Mouse (Mus musculus): Measurements from ENCODE around the gene Gm20388. TPM values are rescaled to one million over a fixed set of nuclear protein-coding genes. Genes with fewer than 3 reads are reported as not detected.

Gene Gm20388
- polyA plus RNA-seq, 1 experiment, result 49.7 TPM

- 32% methylated on average over 6 of the region's 6 CpGs for WGBS
- H3K27me3 ChIP-seq (replicated peaks; ENCODE audit: control insufficient read depth, insufficient read depth, low read length), result no peaks in the 10 kb centered on the region
- TF ChIP-seq CTCF (conservative IDR thresholded peaks at IDR 0.05; ENCODE audit: insufficient read depth, insufficient read length, low read depth, low read length) (no peak), POLR2A (IDR thresholded peaks at IDR 0.05; ENCODE audit: low read depth, low read length) (no peak)
- H3K4me1 ChIP-seq (ENCODE audit: control insufficient read depth, insufficient read depth, low read length), result peaks cover 25% of the 10 kb centered on the region
- DNase-seq, result peak; percentile 74
- H3K27ac ChIP-seq (ENCODE audit: insufficient read depth, low read depth, low read length), result peak overlapping the region; percentile 53
- no peaks in the 10 kb centered on the region for H3K36me3 ChIP-seq (ENCODE audit: control insufficient read depth, insufficient read depth, low read length)
- no peak overlapping the region for H3K4me3 ChIP-seq (ENCODE audit: insufficient read depth, low read depth, low read length)
Observed at GRCm38 (mm10) chr8:122537033-122537432, 2626.4 kb downstream of the Gm20388 start.

GRCm38 (mm10) chr8:122537812-122538211 lies 2627.2 kb downstream of the Gm20388 start:
- Histone ChIP-seq H3K4me1 (ENCODE audit: control insufficient read depth, insufficient read depth, low read length) (peaks cover 22% of the 10 kb centered on the region), H3K36me3 (ENCODE audit: control insufficient read depth, insufficient read depth, low read length) (no peaks in the 10 kb centered on the region), H3K4me3 (ENCODE audit: insufficient read depth, low read depth, low read length) (no peak overlapping the region), H3K27ac (ENCODE audit: insufficient read depth, low read depth, low read length) (no peak overlapping the region), H3K27me3 (replicated peaks; ENCODE audit: control insufficient read depth, insufficient read depth, low read length) (no peaks in the 10 kb centered on the region)
- TF ChIP-seq CTCF (conservative IDR thresholded peaks at IDR 0.05; ENCODE audit: insufficient read depth, insufficient read length, low read depth, low read length) (no peak), POLR2A (IDR thresholded peaks at IDR 0.05; ENCODE audit: low read depth, low read length) (no peak)
- no peak for DNase-seq
- 79% methylated on average over 2 of the region's 2 CpGs for WGBS

GRCm38 (mm10) chr8:122538310-122539076 lies 2627.9 kb downstream of the Gm20388 start:
- Histone ChIP-seq H3K36me3 (ENCODE audit: control insufficient read depth, insufficient read depth, low read length) (no peaks in the 10 kb centered on the region), H3K27me3 (replicated peaks; ENCODE audit: control insufficient read depth, insufficient read depth, low read length) (no peaks in the 10 kb centered on the region), H3K4me1 (ENCODE audit: control insufficient read depth, insufficient read depth, low read length) (peaks cover 17% of the 10 kb centered on the region; the same call in 1 of the 2 replicates), H3K27ac (ENCODE audit: insufficient read depth, low read depth, low read length) (no peak overlapping the region), H3K4me3 (ENCODE audit: insufficient read depth, low read depth, low read length) (no peak overlapping the region)
- no peak for DNase-seq
- WGBS, result 73% methylated on average over 9 of the region's 9 CpGs
- no peak for TF ChIP-seq CTCF (conservative IDR thresholded peaks at IDR 0.05; ENCODE audit: insufficient read depth, insufficient read length, low read depth, low read length)
- TF ChIP-seq POLR2A (IDR thresholded peaks at IDR 0.05; ENCODE audit: low read depth, low read length), result no peak

DNA sequence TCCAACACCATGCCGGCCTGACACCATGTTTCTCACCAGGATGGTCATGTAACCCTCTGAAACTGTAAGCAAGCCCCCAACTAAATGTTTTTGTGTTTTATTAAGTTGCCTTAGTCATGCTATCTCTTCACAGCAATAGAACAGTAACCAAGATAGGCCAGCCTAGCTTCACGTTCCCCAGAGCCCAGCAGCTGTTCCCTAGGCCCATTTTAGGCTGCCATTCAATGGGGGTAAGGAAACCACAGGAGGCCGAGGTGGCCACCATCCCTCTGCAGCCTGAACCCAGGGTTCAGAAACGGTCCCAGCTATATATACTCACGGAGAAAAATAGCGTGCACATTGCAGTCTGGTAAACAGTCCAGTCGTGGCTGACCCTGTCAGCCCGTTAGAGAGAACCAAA lies 2633.5 kb downstream of the Gm20388 start:
- WGBS, result 93% methylated on average over 8 of the region's 8 CpGs
- no peak overlapping the region for H3K27ac ChIP-seq (ENCODE audit: insufficient read depth, low read depth, low read length)
- DNase-seq, result no peak

DNA sequence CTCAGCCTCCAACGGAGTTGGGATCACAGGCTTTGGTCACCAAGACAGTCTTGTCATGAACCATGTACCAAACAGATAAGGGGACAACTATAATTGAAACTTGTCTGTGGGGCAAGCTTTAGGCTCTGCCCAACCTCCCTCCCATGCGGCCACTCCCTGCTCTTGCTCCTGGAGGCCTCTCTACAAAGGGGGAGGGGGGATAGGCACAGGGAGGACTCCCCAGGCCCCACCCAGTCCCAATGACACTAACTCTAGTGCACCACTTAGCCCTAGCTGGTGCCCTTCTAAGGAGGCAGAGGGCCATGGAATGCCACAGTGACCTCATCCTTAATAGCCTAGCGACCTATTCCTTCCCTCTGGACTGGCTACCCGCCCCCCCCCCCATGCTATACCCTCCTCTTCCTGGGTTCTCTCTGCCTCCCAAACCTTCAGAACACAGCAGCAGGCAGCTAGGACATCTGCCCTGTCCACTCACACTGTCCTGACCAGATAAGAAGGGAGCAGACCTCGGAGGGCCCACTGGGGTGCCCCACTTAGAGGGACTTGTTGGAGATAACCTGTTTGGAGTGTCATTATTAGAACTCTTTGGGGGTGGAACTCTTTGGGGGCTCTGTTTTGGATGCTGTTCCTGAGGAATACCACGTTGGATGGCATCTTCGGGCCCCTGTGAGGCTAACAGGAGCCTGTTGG lies 2635.6 kb downstream of the Gm20388 start:
- peak overlapping the region; percentile 72 for H3K27ac ChIP-seq (ENCODE audit: insufficient read depth, low read depth, low read length)
- WGBS, result 47% methylated on average over 6 of the region's 7 CpGs

More for the DNA sequence above, 2633.5 kb downstream of the Gm20388 start:
- Histone ChIP-seq H3K4me3 (ENCODE audit: insufficient read depth, low read depth, low read length) (no peak overlapping the region), H3K4me1 (ENCODE audit: control insufficient read depth, insufficient read depth, low read length) (peaks cover 32% of the 10 kb centered on the region), H3K27me3 (replicated peaks; ENCODE audit: control insufficient read depth, insufficient read depth, low read length) (no peaks in the 10 kb centered on the region), H3K36me3 (ENCODE audit: control insufficient read depth, insufficient read depth, low read length) (no peaks in the 10 kb centered on the region)
- TF ChIP-seq CTCF (conservative IDR thresholded peaks at IDR 0.05; ENCODE audit: insufficient read depth, insufficient read length, low read depth, low read length), result no peak
- no peak for TF ChIP-seq POLR2A (IDR thresholded peaks at IDR 0.05; ENCODE audit: low read depth, low read length)

DNA sequence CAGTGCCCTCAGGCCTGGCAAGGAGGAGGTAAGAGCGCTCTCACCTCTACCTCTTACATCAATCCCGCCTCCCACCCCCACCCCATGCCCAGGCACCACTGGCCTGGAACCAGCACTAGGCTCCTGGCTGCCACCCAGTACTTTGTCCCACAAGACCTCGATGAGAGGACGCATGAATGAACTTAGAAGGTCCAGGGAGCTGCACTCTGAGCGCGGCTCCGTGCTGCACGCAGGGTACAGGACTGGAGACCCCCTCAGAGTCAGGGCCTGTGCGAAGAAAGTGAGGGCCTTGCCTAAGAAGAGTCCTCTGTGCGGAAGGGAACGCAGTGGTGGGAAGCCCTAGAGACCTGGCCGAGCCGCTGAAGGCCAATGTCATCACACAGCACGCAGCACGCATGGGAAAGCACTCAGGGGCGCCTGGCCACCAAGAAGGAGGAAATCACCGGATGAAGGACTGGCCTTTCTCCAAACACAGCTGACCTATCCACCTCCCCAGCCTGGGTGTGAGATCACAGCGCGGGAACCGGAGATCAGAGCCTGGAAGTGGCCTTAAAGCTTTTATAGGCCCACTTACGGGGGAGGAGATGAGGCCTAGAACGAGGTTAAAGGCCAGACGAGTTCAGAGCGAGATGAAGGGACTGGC lies 2636.3 kb downstream of the Gm20388 start:
- peaks cover 34% of the 10 kb centered on the region for H3K4me1 ChIP-seq (ENCODE audit: control insufficient read depth, insufficient read depth, low read length)
- 7% methylated on average over 24 of the region's 24 CpGs for WGBS
- TF ChIP-seq CTCF (conservative IDR thresholded peaks at IDR 0.05; ENCODE audit: insufficient read depth, insufficient read length, low read depth, low read length) (no peak), POLR2A (IDR thresholded peaks at IDR 0.05; ENCODE audit: low read depth, low read length) (peak; percentile 5)
- H3K36me3 ChIP-seq (ENCODE audit: control insufficient read depth, insufficient read depth, low read length), result no peaks in the 10 kb centered on the region
- H3K27me3 ChIP-seq (replicated peaks; ENCODE audit: control insufficient read depth, insufficient read depth, low read length), result no peaks in the 10 kb centered on the region
- H3K27ac ChIP-seq (ENCODE audit: insufficient read depth, low read depth, low read length), result peak overlapping the region; percentile 95
- H3K4me3 ChIP-seq (ENCODE audit: insufficient read depth, low read depth, low read length), result no peak overlapping the region
- peak; percentile 93 for DNase-seq

More for the DNA sequence above, 2635.6 kb downstream of the Gm20388 start:
- no peak for DNase-seq
- Histone ChIP-seq H3K4me1 (ENCODE audit: control insufficient read depth, insufficient read depth, low read length) (peaks cover 34% of the 10 kb centered on the region), H3K27me3 (replicated peaks; ENCODE audit: control insufficient read depth, insufficient read depth, low read length) (no peaks in the 10 kb centered on the region), H3K36me3 (ENCODE audit: control insufficient read depth, insufficient read depth, low read length) (no peaks in the 10 kb centered on the region), H3K4me3 (ENCODE audit: insufficient read depth, low read depth, low read length) (no peak overlapping the region)
- TF ChIP-seq POLR2A (IDR thresholded peaks at IDR 0.05; ENCODE audit: low read depth, low read length), result no peak

GRCm38 (mm10) chr8:122547815-122548214 lies 2637.2 kb downstream of the Gm20388 start:
- no peak overlapping the region for H3K4me3 ChIP-seq (ENCODE audit: insufficient read depth, low read depth, low read length)
- no peaks in the 10 kb centered on the region for H3K27me3 ChIP-seq (replicated peaks; ENCODE audit: control insufficient read depth, insufficient read depth, low read length)
- 34% methylated on average over 5 of the region's 5 CpGs for WGBS
- H3K36me3 ChIP-seq (ENCODE audit: control insufficient read depth, insufficient read depth, low read length), result no peaks in the 10 kb centered on the region
- H3K27ac ChIP-seq (ENCODE audit: insufficient read depth, low read depth, low read length), result peak overlapping the region; percentile 95
- DNase-seq, result peak; percentile 44
- H3K4me1 ChIP-seq (ENCODE audit: control insufficient read depth, insufficient read depth, low read length), result peaks cover 34% of the 10 kb centered on the region
- TF ChIP-seq POLR2A (IDR thresholded peaks at IDR 0.05; ENCODE audit: low read depth, low read length), result no peak
- TF ChIP-seq CTCF (conservative IDR thresholded peaks at IDR 0.05; ENCODE audit: insufficient read depth, insufficient read length, low read depth, low read length), result no peak

Data from kidney, adult 2 months (tissue).